Mouse (Mus musculus) monocyte, adult 5-6 weeks (primary cell): ENCODE data around the gene Drd3. TPM values are rescaled to one million over a fixed set of nuclear protein-coding genes. Genes with fewer than 3 reads are reported as not detected.
A peak's percentile ranks its signal among the peaks of the same experiment; 100 is the strongest.

ENCODE experiments used
- ATAC-seq: fragments of 153-309, 156-312 bp; replicated peaks from 2 replicates; pipeline ENCODE4 v1.8.0; 2017; ENCODE audit warnings: mild to moderate bottlenecking; ENCODE audit not compliant: low TSS enrichment, insufficient number of reproducible peaks, severe bottlenecking, poor library complexity, low FRiP score
- total RNA-seq: library from RNA; stranded (forward); fragments of 200-1000, 200-491, 200-594 nt; gene quantifications from 3 replicates; pipeline ENCODE4 v1.2.3, GENCODE M21; 2017

The Drd3 gene
- total RNA-seq = not detected in 3 replicates

DNA sequence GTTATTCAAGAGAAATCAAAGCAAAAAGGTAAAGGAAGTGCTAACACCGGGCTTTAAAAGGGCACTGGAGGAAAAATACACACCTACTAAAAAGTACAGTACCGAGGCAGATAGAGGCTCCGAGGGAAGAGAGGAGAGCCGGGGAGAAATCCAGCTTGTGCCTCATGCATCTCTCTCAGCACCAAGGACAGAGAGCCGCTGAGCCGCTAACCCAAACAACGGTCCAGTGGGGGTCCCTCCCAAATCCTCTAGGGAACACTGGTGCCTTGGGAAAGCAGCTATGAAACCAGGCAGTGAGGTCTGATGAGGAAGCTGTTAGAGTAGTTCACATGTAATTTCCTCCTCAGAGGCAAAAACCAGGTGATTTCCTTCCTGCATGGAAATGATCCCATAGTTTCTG lies at the start of gene Drd3:
Gene Drd3, plus strand, starts transcription at position 276 of the 400 bp plus-strand sequence.
- ATAC-seq = no peak

DNA sequence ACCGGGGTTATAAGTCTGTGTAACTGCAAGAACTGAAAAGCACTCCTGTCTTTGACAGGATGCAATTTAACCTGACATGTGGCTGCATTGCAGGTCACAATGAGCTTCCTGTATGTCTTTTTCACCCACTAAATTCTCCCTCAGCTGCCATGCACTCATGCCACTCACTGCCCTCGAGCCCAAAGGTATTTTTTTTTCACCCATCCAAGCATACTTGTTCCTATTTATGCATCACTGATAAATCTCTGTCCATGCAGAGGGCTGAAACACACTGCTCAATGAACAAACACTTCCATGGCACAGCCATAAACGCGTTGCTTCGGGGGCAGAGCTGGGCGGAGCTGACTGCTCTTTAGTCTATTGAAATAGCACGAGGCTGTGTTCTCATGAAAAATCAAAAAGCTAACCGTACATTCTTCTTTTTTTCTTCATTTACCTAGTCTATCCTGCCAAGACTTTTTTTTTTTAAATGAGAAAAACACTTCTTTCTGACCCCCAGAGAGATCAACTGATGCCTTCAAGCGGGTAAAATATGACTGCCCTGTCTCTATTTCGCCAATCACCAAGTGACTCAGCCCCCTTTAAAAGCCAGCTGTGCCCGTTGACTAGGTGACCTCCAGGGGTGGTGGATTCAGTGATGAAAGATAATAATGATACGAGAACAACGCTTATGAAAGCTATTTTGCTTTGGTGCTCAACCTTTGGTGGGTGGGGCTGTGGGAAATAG lies 45.3 kb upstream of the Drd3 start:
- no peak for ATAC-seq

DNA sequence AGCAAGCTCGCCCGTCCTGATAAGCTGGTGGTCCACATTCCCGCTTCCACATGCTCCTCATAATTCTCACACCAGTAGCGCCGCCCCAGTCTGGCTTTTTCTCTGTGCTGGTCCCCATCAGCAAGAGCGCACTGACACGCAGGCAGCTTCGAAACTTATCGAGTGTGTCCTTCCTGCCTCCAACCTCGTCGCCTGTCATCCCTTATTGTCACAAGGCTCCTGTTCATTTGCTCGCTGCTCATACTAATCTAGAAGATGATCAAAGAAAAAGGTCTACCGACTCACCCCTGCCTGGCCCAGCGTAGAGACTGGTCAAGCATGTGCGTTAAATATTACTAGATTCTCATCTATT lies 44.8 kb upstream of the Drd3 start:
- ATAC-seq = no peak

DNA sequence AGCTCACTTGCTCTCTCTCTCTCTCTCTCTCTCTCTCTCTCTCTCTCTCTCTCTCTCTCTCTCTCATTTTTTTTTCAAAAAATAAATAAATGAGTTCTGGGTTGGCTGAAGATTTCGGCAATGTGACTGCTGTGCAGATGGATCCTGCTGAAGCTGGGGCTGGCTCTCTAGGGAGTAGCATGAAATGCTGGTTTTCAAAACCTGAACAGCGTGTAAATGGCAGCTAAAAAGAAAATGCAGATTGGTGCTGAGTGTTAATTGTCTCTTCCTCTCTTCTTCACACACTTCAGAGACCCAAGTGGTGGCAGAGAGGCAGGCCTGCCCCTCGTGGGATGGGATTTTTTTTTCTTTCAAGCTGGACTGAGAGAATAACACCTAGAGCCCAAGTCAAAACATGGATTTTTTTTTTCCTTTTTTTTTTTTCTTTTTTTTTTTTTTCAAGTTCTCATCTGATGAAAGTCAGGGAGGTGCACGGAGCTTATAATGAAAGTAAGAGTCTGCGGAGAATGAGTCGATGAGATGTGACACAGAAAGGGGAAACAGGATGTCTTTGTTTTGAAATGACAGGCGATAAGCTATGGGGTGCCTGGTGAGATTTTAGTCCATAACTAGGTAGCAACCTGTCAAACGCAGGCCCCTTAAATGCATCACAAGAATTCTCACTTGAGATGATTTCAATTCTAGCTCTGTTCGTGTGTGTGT lies 44.2 kb upstream of the Drd3 start:
- peak; percentile 79 for ATAC-seq

DNA sequence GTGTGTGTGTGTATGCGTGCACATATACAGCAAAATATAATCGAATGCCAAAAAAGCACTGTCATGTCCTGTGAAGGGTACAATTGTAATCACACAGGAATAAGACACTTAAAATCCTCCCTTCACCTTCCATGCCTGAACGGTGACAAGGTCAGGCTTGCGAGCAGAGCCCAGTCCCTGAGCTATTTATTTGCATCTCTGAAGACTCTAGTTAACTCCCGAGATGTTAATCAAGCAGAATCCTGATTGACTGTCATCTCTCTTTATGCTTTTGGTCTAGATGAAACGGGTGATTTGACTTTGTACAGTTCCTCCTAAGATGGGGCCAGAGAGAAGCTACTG lies 43.7 kb upstream of the Drd3 start:
- no peak for ATAC-seq

DNA sequence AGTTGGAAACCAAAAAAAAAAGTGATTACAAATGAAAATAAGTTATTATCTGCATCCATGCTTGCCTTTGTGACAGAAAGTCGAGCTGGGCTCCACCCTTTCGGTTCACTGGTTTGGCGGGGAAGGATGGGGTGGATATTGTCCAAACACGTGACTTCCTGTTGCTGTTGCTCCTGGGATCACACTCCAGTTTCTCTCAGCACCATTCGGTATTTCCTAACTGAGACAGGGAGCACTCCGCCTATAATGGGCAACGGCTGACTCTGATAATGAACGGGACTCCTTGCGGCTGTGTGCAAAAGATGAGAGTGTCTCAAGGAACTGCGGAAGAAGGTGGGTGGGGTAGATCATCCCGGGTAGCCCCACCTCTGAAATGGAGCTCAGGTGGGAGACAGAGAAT lies 43.2 kb upstream of the Drd3 start:
- no peak for ATAC-seq

DNA sequence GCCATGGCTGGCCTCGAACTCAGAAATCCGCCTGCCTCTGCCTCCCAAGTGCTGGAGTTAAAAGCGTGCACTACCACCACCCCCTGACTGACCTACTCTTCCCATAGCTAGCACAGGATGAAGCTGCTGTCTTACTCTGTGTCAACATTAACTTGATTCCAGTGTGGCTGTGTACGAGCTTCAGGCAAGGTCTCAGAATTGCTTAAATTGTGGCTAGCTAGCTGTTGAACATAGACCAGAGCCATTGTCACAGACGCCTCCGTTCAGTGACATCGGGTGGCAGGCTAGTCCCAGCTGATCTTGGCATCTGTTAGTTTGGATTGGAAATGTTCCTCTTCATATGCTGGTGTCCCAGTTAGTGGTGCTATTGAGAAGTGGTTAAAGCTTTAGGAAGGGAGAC lies 42.5 kb upstream of the Drd3 start:
- no peak for ATAC-seq

DNA sequence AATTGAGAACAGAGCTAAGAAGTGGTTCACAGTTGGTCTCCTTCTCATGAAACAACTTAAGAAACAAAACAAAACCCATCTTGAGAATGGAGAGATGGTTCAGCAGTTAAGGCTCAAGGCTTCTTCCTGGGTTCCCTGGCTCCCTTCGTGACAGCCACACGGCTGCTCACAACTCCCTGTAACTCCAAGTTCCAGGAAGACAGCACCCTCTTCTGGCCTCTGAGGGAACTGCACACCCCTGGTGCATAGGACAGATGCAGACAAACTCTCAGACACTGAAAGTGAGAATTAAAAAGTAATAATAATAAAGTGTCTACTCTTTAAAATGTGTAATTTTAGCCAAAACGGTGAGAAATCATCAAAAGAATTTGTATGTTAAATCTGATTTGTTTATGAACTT lies 29.4 kb upstream of the Drd3 start:
- ATAC-seq = no peak

DNA sequence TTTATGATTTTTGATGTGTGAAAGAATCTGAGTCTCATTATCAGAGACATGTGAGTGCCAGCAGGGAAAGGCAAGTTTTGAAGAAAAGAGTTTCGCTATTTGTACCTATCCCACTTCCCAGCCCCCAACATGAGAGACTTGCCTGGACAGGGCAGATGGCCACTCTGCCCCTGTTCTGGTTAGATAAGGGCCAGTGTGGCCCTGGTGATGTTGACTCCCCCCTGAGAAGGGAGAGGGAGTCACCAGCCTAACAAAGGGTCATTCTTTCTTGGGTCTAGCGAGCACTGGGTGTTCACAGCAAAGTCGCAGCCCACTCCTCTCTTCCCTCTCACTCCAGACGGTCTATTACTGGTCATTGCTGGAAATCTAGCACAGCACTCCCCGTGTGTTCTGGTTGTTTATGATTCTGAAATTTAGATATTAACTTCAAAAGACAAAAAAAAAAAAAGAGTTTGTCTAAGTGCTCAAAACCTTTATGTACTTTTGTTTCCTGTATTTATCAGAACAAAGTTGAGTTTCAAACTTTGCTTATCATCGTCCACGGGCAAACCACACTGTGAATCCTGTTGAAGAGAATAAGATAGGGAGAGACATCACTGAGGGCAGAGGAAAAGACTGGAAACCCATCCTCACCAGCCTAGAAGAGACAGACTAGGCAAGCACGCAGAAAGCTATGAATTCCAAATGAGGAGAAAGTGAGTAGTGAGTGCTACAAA lies 24.2 kb upstream of the Drd3 start:
- ATAC-seq = no peak

DNA sequence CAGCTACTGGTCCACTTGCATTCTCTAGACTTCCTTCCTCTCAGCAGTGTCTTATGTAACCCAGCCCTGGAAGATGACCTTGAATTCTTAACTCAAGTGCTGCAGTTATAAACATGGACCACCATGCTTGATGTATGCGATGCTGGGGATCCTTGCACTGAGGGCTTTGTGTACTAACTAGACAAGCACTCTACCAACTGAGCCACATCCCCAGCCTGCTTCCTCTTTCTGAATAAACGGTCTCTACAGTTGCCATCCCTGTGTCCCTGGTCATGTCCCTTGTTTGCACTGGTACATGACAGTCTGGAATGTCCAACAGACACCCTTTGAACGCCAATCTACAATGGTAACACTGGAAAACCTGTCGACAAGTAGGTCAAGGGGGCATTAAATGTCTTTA lies 23.5 kb upstream of the Drd3 start:
- no peak for ATAC-seq

DNA sequence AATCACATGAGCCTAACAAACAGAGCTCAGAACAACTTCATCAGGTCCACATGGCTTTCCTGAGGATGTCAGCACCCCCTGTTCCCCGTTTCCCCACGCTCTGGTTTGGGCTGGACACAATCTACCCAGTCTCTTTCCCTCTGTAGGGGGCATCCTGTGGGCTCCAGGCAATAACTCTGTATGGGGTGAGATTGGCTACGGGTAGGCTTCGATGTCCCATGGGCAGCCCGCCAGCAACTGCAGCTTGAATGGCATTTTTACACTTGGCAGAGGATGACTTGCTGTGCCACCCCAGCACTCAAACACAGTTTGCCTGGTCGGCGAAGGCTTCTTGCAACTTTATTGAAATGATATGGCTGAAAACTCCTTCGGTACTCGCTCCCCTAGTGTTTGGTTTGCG lies 21.3 kb upstream of the Drd3 start:
- ATAC-seq = no peak

DNA sequence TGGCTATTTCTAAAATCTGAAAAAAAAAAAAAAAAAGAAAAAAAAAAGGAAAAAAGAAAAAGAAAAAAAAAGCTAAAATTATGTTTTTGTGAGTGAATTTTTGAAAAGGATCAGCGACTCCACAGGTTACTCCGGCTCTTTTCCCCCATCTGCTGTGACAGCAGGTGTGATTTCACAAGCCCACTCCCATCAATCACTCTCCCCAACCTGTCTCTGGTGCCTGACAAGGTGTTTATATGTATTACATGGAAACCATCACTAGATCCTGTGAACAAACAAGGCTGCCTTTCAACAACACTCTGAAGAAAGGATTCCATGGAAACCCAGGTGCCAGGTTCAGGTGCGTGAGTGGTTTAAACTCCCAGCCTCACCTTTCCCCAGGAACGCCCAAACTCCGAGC lies 20.9 kb upstream of the Drd3 start:
- no peak for ATAC-seq

DNA sequence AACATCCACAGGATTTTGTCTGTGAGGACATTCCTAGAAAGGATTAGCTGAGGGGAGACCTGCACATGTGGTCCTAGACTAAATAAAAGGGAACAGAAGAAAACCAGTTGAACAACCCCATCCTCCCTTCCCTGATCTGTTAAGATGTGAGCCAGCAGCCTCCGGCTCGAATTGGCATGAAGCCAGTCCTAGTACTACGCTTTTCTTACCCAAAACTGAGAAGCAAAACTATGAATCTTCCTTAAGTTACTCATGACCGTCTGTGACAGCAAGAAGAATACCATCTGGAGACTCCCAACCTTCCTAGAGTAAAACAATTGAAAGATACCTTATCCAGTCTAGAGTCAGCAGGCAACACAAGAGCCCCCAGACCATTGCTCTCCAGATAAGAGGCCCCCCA lies 15.9 kb upstream of the Drd3 start:
- ATAC-seq = no peak

DNA sequence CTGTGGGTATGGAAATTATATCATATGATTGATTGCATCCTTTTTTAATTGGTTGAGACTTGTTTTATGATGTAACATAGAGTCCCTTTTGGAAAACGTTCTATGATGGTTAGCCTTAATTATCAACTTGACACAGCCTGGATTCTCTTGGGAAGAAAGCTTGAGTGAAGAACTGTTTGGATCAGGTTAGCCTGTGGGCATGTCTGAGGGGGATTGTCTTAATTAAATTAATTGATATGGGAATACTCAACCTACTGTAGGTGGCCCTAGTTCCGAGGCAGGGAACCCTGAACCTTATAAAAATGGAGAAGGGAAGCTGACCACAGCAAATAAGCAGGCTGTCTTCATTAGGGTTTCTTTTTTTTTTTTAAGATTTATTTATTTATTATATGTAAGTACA lies 12.9 kb upstream of the Drd3 start:
- no peak for ATAC-seq

DNA sequence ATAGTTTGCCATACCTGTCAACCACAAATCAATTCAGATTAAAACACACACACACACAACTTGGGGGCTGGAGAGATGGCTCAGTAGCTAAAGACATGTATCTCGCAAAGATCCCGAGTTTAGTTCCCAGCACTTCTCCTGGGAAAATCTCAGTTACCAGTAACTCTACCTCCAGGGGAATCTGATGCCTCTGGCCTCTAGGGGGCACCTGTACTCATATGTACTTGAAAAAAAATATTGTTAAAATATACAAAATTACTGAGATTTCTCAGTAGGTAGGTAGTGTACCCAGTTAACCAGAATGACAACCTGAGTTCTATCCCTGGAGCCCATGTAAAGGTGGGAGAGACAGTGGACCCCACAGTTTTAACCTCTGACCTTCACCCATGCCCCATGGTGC lies 5.4 kb upstream of the Drd3 start:
- ATAC-seq = no peak

DNA sequence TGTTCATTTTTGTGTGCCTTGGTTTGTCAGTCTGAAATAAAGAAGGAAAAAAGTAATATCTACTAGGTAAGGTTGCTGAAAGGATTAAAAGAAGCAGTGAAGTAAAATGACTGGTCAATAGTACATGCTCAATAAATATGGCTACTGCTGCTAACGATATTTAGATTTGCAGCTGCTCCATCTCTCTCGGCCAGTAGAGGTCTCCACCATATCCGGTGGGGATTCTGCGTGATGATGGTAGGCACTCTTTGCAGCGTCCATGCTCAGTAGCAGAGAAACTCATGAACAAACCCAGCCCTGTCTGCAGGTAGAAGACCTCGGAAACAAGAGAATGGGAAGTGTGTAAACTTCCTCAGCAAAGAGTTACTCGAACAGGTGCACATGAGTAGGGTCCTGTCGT lies 926 bp upstream of the Drd3 start:
- ATAC-seq = no peak

DNA sequence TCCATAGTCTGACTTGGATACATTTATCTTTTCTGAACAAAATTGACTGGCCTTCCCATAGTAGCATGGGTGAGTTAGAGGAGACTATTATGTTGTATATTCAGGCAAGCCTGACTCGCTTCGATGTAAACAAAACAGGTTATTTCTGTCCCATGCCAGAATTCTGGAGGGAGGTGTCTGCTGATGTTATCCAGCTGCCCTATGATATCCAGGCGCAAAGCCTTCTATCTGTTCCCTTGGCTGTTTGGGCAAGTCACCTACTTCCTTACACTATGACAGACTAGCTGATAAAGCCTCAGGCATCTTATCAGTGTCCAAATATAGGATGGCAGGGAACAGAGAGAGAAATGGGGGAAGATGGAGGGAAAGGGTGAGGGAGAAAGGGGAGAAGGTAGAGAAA lies 18.5 kb downstream of the Drd3 start:
- ATAC-seq = no peak

DNA sequence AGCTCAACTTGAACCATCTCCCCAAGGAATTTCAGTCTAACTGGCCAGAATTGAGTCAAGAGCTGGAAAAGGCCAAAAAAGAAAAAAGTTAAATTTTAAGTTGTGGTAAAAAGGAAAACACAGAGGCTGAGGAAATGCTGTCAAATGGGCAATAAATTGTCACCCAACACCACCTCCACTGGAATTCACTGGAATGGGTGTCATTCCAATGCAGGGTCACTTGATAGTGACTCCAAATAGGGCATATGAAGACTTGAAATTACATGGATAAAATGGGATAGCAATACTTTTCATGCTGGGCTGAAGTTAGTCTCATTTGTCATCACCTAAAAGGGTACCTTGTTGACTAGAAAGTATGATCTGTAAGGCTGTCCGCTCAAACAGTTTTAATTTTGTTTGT lies 18.9 kb downstream of the Drd3 start:
- no peak for ATAC-seq

DNA sequence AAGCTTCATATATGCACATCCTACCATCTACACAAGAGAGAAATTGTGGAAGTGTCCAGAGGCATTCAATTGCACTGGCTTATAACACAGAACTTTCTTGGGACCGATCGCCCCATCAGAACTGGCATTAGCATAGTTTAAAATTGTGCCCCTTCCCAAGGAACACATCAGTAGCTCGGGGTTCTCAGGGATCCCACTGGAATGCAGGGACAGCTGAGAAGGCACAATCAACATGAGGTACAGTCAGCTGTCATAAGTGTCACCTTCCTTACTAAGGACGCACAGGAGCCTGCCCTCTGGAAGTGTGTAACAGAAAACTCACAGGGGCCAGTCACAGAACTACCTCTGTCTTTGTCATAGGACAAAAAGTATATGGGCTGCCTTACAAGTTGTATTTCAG lies 19.7 kb downstream of the Drd3 start:
- no peak for ATAC-seq

DNA sequence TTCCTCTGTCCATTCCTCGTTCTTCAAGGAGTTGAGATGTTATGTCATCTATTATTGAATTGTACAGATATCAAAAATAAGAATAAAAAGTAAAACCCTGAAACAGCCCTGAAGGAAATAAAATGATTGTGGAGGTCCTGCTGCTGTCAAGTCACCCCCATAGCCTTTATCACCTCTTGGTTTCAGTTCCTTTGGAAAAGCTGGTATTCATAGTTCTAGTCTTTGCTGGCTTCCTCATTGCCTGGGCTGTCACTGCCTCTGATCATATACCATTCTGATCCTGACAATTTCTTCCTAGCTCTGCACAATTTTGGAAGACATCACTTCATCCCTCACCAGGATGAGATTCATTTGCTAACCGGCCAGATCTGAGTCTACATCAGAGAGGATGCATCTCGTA lies 23.1 kb downstream of the Drd3 start:
- no peak for ATAC-seq
